Mouse (Mus musculus) kidney, adult 18-20 months (tissue): Measurements from ENCODE around the gene Borcs7.
"Not testable (repeated sequence)": the region's sequence is repeated elsewhere in the genome, so short reads cannot be mapped to it uniquely, and the experiment has no call there.

Experiments used
- DNase-seq: peaks from one replicate; pipeline ENCODE4 v3.0.0; 2021

The Borcs7 gene

DNA sequence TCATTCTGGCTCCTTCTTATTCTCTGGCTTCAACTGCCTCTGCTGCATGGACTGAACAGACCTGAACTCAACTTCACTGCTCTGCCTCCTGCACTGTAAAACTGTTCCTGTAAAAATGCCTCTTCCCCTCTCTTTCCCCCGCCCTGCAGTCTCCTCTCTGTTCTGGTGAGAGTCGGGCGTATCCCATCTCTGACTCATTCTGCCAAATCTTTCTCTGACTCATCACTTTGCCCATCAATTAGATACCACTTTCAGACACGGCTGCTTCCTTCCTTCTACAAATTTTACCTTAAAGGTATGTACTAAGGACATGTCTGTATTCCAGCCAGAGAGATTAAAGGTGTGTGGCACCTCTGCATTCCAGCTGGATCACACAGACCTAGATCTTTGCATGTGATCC, 28.4 kb downstream of the Borcs7 start:
- no peak for DNase-seq

DNA sequence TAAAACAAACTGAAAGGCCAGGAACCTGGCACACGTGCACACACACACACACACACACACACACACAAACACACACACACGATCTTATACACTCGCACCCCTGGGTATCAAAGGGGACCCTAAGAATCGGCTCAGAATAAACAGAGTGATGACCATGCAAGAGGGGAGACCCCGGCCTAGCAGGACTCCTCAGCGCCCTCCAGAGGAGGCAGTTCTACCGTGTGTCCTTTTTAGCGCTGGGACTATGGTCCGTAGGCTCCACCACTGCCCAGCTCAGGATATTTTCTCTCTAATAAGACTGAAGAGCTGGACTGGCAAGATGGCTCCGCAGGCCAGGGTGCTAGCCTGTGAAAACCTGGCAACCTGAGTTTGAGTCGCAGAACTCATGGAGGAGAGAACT, 34.7 kb downstream of the Borcs7 start:
- DNase-seq: no peak

DNA sequence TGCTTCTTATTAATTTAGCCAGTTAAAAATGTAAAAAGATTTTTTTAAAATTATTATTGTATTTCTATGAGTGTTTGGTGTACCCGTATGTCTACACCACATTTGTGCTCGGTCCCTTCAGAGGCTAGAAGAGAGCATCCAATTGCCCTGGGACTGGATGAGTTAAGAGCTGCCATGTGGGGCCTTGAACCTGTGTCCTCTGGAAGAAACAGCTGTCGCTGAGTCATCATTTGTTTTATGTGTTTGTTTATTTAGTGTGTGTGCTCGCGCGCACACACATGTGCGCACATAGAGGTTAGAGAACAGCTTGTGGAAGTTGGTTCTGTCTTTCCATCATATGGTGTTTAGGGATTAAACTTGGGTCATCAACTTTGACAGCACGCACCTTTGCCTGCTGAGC, 36.4 kb downstream of the Borcs7 start:
- DNase-seq: no peak

DNA sequence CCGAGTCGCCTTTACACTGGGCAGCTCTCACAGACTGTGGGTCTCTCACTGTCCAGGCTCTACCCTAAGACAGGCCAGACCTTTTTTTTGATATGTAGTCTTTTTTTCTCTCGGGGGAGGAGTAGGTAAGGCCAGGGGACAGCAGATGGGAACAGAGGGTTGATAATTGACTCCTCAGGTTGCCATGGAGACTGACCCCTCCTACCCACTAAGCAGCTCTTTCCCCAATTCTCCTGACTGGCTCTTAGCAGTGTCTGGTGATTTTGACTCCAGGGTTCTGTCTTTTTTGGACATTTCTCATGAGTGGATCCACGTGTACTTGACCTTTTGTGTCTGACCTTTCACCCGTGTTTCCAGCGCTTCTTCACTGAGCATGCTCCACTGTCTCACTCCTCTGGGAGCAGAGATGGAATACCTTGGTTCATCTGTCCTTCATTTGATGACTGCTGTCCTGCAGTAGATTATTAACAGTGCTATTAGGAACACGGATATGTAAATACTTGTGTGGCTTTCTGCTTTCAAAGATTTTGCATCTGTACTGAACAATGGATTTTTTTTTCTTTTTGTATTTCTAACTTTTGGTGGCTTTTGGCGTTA, 37.5 kb downstream of the Borcs7 start:
- peak; percentile 45 for DNase-seq

DNA sequence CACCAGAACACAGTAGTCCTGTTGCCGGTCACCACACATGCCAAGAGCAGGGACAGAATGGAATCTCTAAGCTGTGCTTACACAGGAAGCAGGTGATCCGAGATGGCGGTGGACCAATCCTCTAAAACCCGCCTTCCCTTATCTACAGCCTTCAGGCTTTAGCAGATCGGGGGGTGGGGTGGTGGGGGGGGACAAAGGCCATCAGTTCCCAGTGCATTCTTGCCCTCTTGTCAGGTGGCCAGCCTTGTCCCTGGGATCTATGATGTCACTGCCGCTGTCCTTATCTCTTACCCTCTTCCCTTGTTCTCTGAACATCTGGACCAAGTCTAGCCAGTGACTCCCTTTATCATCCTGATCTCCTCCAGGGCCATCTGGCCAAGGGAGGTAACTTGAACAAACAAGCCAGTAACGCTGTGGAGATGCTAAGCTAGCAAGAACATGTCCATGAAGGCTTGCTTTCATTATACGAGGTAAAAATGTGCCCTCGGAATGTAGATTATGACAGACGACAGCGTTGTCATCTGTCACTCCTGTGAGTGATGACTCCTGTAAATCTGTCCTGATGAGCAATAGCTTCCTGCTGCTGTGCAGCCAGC, 38.3 kb downstream of the Borcs7 start:
- no peak for DNase-seq

DNA sequence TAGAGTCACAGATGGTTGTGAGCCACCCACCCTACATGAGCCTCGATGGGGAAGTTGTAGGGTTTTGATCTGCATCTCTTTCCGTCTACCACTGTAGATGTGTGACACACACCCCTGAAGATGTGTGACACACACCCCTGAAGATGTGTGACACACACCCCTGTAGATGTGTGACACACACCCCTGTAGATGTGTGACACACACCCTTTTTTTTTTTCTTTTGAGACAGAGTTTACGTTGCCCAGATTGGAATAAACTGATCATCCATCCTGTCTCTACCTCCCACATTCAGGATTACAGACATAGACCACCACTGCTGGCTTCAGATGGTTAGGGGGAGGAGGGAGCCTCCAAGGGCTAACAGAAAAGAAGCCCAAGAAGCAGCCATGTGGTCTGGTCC, 39.2 kb downstream of the Borcs7 start:
- no peak for DNase-seq

DNA sequence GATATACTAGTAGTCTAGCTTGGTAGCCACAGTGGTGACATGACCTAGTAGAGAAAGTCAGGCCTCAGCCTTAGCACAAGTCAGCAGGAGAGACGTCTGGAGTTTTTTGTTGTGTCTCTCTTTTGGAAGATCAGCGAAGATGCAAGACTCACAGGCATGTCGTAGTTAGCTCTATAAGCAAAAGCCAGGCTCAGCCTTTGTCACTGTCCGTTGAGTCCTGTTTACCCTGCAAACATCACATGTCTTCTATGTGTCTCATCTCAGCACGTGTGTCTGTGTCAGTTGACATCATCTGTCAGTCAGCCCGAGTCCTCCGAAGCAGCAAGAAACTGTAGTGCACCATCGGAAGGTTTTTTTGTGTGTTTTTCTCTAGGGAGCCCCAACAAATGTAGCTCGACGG, 41.6 kb downstream of the Borcs7 start:
- no peak for DNase-seq

DNA sequence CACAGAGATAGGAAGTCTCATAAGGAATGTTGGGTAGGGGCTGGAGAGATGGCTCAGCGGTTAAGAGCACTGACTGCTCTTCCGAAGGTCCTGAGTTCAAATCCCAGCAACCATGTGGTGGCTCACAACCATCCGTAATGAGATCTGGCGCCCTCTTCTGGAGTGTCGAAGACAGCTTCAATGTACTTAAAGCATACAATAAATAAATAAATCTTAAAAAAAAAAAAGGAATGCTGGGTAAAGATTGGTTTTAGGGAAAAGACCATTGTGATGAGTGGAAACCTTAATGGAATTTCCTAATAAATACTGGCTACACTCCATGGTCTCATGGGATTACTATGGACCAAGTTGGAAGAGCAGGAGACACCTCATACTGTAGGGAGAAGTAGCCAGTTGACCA, 43.0 kb downstream of the Borcs7 start:
- DNase-seq: not testable (repeated sequence)

DNA sequence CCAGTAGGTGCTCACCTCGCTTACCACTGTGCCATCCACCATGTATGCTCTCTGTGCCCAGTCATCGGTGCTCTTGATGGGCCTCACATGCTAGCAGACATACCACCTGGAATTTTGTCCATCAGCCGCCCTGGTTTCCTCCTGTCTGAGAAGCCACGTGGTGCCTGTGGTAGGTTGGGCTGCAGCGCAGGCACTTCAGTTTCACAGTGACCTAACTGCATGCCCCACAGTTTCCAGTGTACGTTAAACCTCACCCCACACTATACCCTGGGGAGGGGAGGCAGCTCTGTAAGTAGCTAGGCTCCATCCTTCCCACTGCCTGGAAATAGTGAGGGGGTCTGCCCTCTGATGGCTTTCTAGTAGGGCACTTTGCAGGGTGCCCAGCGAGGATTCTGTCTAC, 43.9 kb downstream of the Borcs7 start:
- no peak for DNase-seq

DNA sequence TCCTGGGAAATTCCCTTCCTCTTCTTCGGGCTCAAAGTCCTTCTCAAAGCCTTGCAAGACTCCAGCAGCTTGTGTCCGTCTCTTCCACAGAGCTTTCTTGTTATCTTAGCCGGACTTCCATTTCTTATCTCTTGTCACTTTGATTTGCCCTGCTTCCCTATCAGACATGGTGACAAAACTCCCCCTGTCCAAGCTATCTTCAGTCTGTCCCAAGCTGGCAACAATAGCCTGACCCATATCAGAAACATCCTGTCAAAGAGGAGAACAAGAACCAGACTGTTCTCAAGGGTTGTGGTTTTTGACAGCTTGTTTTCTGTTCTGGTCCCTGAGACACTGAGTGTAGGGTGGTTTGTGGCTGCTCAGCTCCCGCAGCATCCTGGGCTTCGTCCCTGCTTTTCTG, 45.5 kb downstream of the Borcs7 start:
- DNase-seq: no peak

DNA sequence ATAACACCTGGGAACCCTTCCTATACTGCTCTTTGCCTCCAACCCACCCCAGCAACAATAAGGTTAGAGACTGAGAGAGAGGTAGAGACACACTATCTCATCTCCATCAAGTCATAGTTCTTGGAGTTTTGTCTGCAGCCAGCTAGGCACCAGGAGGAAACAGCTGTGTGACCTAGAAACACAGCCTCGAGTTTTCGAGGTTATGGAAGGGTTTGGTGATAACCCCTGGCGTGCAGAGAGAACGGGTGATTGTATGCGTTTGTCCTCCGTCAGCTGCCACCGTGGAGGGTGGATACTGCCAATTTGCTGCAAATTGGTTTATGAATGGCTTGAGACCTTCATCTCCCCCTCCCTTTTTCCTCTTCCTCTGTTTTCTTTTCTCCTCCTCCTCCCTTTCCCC, 47.4 kb downstream of the Borcs7 start:
- DNase-seq: no peak

DNA sequence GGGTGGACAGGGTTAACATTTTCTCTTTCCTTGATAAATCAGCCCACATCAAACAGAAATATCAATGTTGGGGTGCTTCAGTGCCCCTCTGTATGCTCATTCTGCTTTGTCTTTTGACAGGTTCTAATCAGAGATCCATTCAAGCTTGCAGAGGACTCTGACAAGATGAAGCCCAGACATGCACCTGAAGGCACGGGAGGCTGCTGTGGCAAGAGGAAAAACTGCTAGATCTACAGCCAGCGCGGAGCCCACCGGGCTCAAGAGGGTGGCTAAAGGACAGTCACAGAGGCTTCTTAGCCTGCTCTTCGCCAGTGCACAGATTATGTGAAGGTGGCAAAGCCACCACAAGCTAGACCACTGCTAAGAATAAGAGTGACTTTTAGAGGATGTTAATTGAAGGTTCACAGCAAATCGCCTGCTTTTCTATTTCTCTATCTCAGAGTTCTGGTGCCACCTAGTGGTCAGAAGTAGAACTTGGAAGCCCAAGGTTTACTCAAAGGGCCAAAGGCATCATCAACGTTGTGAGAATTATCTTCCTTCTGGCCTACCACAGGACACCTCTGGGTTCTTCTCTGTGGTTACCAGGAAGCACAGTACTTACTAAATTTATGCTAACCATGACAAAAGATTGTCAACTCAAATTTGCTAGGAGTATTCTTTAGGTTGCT, 50.8 kb downstream of the Borcs7 start:
- peak; percentile 62 for DNase-seq

DNA sequence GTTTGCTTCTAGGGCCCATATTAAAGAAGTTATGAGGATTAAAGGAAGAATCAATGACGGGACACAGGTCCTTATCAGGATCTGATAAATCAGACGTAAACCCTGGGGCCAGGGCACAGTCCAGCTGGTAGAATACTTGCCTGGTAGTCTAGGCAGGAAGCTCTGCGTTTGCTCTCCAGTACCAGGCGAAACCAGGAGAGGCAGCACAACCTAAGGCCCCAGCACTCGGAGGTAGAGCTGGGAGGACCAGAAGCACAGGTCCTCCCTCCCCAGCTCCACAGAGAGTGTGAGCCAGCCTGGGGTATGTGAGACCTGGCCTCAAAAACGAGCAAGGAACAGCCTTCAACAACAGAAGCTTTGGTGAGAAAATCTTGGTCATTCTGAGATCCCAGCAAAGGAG, 51.9 kb downstream of the Borcs7 start:
- DNase-seq: no peak

DNA sequence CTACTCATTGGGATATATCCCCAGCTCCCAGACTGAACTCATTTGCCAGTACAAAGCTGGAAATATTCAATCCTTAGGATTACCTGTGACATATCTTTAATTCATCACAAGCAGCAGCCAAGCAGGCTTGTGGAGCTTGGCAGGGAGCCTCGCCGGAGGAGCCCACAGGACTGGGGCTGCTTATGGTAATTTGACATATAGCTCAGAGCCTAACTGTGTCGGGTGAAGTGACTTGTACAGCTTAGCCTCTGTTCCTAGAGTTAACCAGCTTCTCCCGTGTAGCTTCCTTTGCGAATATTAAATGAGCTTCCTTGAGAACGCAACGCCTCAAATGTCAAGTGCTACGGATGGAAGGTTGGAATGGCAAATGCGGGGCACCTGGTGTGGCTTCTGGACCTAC, 55.0 kb downstream of the Borcs7 start:
- no peak for DNase-seq

DNA sequence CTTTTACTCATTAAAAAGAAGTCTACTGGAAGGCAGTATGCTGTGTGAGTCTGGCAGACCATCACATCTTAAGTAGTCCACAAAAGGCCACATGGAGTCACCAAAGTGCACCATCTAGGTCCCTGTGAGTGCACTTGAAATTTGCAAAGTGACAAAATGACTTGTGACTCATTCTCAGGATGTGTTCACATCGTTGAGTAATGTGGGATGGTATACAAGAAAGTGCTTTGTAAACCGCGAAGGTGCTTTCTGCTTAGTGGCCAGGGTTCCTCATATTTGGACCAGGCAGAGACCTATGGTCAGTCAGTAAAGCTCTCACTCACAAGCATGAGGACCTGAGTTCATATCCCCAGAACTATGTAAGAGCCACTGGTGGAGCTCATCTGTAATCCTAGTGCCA, 58.1 kb downstream of the Borcs7 start:
- DNase-seq: no peak

DNA sequence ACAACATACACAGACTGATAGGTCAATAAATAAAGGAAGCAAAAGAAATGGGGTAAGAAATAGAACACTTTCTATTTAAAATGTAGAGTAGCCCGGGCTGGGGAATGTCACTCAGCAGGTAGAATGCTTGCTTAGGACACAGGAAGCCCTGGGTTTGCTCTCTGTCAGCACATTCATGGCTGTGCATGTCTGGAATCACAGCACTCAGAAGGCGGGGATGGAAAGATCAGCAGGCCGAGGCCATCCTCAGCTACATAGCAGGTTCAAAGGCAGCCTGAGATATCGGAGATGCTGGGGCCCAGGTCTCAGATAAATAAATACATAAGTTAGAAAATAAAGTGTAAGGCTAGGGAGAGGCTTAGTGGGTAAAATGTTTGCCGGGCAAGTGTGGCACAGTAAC, 62.5 kb downstream of the Borcs7 start:
- DNase-seq: no peak
